Mouse (Mus musculus): ENCODE results near the gene Rapgef1.

- TF ChIP-seq GATA1 (IDR thresholded peaks at IDR 0.05; ENCODE audit: borderline replicate concordance, low read length) = no peak
- no peak for TF ChIP-seq FLI1 (IDR thresholded peaks at IDR 0.05; ENCODE audit: low read length)
Observed at GRCm38 (mm10) chr2:29716691-29717090, 97.2 kb downstream of the Rapgef1 start.
